Mouse (Mus musculus) embryonic stem cell, embryonic (primary cell): ENCODE data around the gene Sprr2h.

Source experiments
- CTCF ChIA-PET, 4 experiments: fragments of 300-600 bp in 2 of 4; fragments of 350-600 bp in 2 of 4; sonication (Branson Sonifier 250); formaldehyde crosslinking; loops; one replicate each; lab custom pipeline; 2022; ENCODE audit warnings: inconsistent platforms in 2 of 4; lab: Charles Lee
- POLR2A ChIA-PET, 4 experiments: fragments of 300-600 bp in 2 of 4; fragments of 350-600 bp in 2 of 4; sonication (Branson Sonifier 250); formaldehyde crosslinking; loops; one replicate each; lab custom pipeline; 2022; ENCODE audit warnings: antibody characterized with exemption in 4 of 4, inconsistent platforms in 1 of 4; lab: Charles Lee

Gene Sprr2h

DNA sequence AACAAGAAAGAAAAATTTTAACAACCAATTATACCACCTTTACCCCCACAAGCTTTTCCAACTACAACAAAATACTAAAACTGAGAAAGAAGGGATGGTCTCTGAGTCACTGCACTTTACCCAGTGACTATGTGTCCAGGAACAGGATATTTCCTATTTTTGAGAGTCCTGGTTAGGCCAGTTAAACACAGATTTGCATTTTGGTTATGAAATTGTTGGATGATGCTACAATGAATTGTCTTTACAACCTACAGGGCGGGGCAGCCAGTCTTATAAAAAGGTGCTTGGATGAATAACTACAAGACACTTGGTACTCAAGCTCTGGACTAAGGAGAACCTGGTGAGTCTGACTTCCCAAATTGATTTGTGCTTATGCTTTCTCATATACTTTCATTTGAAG lies at the start of gene Sprr2h:
Gene Sprr2h, plus strand, starts transcription at position 301 of the 400 bp plus-strand sequence.
- ChIA-PET CTCF (no interaction called here), POLR2A (no interaction called here)

DNA sequence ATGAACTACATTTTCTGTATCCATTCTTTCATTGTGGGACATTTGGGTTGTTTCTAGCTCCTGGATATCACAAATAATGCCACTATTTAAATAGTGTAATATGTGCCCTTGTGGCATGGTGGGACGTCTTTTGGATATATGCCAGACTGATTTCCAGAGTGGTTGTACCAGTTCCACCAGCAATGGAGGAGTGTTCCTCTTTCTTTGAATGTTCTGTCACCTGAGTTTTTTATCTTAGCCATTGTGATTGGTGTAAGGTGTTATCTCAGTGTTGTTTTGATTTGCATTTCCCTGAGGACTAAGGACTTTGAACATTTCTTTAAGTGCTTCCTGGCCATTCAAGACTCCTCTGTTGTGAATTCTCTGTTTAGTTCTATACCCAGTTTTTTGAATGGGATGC lies 49.2 kb upstream of the Sprr2h start:
- CTCF ChIA-PET: no interaction called here

DNA sequence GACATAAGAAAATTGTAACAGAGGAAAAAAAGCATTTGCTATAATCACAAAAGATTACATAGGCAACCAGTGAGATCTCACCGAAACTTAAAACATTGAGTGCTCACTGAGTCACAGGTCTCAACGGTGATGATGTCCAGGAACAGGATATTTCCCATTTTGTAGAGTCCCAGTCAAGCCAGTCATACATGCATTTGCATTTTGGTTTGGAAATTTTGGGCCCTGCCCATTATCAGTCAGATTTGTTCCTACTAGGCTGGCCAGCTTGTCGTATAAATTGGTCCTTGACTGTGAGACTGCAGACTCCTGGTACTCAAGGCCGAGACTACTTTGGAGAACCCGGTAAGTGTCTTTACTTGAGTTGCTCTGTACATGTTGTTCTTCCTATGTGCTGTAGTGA lies 46.6 kb upstream of the Sprr2h start, which contains the start of gene Sprr2d:
Gene Sprr2d, plus strand, starts transcription at position 301 of the 400 bp plus-strand sequence.
- CTCF ChIA-PET: no interaction called here
- POLR2A ChIA-PET: no interaction called here

More for the DNA sequence above, 49.2 kb upstream of the Sprr2h start:
- POLR2A ChIA-PET: no interaction called here

DNA sequence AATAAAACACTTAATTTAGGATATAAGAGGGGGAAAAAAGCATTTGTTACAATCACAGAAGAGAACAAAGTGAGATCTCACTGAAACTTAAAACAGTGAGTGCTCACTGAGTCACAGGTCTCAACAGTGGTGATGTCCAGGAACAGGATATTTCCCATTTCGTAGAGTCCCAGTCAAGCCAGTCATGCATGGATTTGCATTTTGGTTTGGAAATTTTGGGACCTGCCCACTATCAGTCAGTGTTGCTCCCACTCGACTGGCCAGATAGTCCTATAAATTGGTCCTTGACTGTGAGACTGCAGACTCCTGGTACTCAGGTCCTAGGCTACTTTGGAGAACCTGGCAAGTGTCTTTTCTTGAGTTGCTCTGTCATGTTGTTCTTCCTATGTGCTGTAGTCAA lies 33.6 kb upstream of the Sprr2h start, which contains the start of gene Sprr2e:
Gene Sprr2e, plus strand, starts transcription at position 301 of the 400 bp plus-strand sequence.
- CTCF ChIA-PET: no interaction called here
- POLR2A ChIA-PET: no interaction called here

DNA sequence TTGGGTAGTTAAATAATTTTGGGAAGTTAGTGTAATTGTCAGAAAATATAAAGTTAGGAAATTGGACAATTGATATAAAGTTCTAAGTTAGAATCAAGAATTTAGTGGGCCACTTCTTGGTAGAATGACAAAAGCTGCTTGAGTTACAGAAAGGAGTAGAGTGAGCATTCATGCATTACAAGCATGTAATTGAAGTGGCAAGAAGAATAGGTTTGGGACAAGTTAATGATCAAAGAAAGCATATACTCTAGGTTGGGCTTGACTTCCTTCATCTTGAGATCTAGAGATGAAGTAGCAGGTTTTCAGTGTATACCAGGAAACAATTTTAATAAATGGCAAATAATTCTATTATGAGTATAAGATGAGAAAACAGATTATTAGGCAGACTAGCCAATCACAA lies 23.9 kb upstream of the Sprr2h start:
- ChIA-PET CTCF (no interaction called here), POLR2A (no interaction called here)

DNA sequence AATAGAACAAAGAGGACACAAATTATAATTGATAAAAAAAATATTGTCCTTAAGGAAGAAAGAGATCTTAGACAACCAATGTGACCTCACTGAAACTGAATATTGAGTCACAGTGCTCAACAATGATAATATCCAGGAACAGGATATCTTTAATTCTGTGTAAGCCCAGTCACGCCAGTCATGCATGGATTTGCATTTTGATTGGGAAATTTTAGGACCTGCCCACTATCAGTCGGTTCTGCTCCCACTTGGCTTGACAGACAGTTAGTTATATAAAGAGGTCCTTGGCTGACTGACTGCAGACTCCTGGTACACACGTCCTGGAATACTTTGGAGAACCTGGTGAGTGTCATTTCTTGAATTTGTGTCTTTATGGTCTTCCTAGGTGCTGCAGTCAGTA lies 20.6 kb upstream of the Sprr2h start, which contains the start of gene Sprr2f:
Gene Sprr2f, plus strand, starts transcription at position 301 of the 400 bp plus-strand sequence.
- CTCF ChIA-PET: no interaction called here
- POLR2A ChIA-PET: no interaction called here

DNA sequence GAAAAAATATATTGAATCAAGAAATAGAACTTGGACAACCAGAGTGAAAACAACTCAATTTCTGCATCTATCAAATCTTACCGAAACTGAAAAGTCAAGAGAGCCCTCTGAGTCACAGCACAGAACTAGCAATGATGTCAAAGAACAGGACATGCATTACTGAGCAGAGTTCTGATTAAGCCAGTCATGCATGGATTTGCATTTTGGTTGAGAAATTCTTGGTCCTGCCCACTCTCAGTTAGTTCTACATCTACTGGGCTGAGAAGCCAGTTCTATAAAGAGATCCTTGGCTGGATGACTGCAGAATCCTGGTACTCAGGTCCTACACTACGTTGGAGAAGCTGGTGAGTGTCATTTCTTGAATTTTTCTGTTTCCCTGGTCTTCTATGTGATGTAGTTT lies 11.9 kb upstream of the Sprr2h start:
- POLR2A ChIA-PET: no interaction called here
- CTCF ChIA-PET: no interaction called here

DNA sequence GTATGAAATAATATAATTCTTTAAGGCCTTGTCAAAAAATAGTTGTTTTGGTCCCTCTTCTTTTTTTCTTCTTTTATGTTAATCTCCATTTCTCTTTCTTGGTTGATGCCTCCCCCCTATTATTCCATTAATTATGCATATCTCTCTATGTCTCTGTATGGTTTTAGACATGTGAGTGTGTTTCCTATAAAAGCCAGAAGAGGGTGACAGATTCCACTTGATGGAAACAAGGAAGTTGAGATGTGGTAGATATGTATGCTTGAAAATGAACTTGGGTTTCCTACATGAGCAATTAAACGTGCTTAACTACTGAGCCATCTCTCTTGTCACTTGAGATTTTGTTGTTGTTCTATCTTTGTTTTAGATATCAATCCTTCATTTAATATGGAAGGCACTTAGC lies 8.8 kb downstream of the Sprr2h start:
- ChIA-PET CTCF (no interaction called here), POLR2A (no interaction called here)

DNA sequence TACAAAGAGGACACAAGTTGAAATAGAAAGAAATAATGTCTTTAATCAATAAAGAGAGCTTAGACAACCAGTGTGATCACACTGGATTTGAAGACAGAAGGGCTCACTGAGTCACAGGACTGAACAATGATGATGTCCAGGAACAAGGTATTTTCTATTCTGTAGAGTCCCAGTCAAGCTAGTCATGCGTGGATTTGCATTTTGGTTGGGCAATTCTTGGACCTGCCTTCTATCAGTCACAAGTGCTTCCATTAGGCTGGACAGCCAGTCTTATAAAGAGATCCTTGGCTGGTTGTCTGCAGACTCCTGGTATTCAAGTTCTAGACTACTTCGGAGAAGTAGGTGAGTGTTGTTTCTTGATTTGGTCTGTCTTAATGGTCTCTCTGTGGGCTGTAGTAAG lies 22.2 kb downstream of the Sprr2h start, which contains the start of gene Sprr2i:
Gene Sprr2i, plus strand, starts transcription at position 301 of the 400 bp plus-strand sequence.
- ChIA-PET POLR2A (no interaction called here), CTCF (no interaction called here)

DNA sequence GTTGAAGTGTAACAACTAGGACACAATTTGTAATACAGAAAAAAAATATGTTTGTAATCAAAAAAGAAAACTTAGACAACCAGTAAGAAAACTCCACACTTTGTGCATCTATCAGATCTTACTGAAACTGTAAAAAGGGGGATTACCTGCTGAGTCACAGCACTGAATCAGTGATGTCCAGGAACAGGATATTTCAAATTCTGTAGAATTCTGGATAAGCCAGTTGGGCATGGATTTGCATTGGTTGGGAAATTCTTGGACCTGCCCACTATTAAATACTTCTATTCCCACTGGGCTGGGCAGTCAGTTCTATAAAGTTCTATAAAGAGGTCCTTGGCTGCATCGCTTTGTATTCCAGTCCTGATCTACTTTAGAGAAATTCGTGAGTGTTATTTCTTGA lies 32.3 kb downstream of the Sprr2h start, which contains the start of gene Sprr2j-ps:
Gene Sprr2j-ps, plus strand, starts transcription at position 301 of the 400 bp plus-strand sequence.
- ChIA-PET CTCF (interaction anchor here in 1 of 4 experiments (0.6 kb wide), 1 partner anchor 300 kb away, joined by 4 read pairs; no protein-coding TSS in a partner anchor), POLR2A (no interaction called here)

DNA sequence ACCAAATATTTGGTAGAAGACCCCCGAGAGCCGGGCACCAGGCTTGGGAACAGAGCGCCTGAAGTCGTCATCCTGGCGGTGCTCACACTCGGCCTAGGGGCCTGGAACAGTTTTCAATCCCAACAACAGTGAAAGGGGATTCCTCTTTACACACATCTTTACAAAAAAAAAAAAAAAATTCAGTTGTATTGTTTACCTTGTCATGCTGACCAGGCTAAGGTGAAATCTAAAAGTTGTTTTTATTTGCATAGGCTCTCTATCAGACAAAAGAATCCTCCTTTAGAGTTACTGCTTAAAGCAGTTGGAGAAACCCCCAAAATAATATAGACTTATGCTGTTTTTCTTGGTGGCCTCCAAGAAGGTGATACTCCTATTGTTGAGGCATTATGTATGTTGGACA lies 43.8 kb downstream of the Sprr2h start, which contains the start of gene Gm9774:
Gene Gm9774, minus strand, starts transcription at position 101 of the 400 bp plus-strand sequence.
- ChIA-PET POLR2A (no interaction called here), CTCF (no interaction called here)

DNA sequence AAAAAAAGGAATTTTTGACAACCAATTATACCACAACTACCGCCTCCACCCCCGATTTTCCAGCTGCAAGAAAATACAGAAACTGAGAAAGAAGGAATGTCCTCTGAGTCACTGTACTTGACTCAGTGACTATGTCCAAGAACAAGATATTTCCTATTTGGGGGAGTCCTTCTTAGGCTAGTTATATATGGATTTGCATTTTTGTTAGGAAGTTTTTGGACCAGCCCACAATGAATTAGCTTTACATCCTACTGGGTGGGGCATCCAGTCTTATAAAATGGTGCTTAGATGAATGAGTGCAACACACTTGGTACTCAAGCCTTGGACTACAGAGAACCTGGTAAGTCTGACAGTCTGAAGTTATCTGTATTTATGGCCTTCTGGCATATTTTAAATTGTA lies 46.8 kb downstream of the Sprr2h start, which contains the start of gene Sprr2k:
Gene Sprr2k, plus strand, starts transcription at position 301 of the 400 bp plus-strand sequence.
- POLR2A ChIA-PET: interaction anchor here in 1 of 4 experiments (0.7 kb wide), 1 partner anchor 9 kb away, joined by 3 read pairs; no protein-coding TSS in a partner anchor
- CTCF ChIA-PET: no interaction called here
